Mouse (Mus musculus): ENCODE data around the gene Tspan5. TPM values are rescaled to one million over a fixed set of nuclear protein-coding genes. Genes with fewer than 3 reads are reported as not detected.
A peak's percentile ranks its signal among the peaks of the same experiment; 100 is the strongest.

The Tspan5 gene
- total and polyA plus RNA-seq, 3 experiments: 32.3 to 67.5 (median 47.3) TPM

GRCm38 (mm10) chr3:138807795-138808194, 65.8 kb downstream of the Tspan5 start:
- DNase-seq: peak; percentile 64

DNA sequence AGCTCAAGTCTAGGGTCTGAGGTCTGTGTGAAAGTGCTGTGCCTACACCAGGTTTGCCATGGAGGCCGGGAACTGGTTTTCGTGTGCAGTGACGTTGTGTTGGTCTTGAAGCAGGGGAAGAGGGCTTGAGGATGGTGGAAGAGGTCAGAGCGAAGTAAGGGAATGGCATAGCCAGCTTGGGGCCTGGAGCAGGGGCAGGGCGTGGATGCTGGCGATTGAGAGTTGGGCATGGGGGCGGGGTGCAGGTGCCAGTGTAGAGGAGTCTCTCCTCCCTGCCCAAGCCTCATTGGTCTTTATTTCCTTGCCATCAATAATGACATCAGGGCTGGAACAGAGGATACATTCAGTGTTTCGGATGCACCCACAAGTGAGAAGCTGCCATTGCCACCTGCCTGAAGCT, 67.5 kb downstream of the Tspan5 start:
- DNase-seq: no peak

DNA sequence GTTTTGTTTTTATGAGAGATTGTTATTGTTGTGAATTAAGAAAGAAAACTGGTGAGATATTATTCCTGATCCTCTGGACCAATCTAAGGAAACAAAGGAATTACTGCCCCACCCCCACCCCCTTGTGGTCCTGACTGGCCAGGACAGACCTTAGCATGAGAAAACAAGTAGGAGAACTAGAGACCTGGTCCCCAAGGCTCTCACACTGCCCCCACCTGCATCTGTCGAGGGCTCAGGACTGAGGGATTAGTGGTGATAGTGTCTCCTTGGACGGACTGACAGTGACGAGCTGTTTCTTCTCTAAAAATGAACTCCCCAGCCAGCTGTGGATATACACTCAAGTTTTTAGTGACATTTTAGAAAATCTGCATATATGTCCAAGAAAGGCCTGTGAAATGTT, 70.6 kb downstream of the Tspan5 start:
- no peak for DNase-seq

DNA sequence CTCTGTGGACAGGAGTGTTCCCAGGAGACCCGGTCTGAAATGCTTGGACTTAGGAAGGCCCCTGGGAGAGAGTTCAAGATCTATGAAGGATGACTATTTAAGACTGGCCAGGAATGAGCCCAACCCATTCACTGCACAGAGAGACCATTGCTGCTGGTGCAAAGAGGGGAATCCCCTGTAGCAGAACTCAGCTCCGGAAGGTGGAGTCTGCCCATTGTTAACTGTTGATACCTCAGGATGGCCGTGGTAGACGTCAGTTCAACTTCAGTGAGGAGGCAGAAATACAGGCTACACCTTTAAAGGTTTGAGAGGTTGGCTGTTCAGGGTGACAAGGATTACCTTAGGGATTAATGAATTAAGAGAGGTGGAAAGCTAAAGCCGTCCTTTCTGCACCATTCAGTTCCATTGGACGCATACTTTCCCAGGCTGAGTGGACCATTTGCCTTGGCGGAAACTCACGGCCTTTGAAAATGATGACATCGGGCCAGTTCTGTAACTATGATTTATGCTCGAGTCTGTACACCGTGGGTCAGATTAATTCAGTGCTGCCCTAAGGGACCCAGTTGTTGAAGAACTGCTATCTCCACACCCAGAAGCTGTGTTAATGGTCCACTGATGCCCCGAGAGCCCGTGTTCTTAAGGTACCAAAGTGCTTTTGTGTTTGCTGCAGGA, 71.3 kb downstream of the Tspan5 start:
- peak; percentile 68 for DNase-seq

DNA sequence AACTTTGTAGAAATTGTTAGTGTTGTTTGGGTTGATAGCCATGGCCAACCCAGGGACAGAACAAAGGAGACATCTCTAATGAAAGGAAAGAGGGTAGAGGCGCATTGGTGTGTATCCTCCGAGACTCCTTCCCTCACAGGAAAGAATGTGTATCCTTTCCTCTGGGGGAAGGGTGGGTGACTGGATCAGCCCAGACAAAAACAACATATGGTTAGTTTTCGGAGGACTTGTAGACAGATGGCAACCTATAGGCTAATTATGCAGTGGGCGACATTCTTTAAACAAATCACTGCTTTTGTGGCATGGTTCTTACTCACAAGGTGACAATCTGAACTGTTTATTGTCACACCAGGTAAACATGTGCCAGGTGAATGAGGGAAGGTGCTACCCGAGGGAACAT, 72.5 kb downstream of the Tspan5 start:
- DNase-seq: no peak

GRCm38 (mm10) chr3:138815127-138815837, 73.3 kb downstream of the Tspan5 start:
- DNase-seq: no peak

GRCm38 (mm10) chr3:138816888-138817656, 75.1 kb downstream of the Tspan5 start:
- peak; percentile 64 for DNase-seq

DNA sequence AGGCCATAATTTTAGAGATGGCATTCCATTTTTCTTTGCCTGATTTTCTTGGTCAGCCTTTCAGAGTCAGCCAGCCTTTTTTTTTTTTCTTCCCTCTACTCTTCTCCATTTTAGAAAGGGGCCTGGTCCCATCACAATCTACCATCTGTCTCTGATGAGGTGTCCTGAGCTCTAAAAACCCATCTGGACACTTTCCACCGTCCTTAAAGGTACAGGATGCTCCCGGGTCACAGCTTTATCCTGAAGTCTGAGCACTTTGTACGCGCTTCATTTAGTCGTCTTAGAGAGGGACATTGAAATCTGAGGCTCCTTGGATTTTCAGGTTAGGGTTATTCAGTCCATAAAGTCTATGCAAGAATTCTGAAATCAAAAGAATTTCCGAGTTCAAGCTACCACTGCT, 77.9 kb downstream of the Tspan5 start:
- no peak for DNase-seq

GRCm38 (mm10) chr3:138820296-138820695, 78.3 kb downstream of the Tspan5 start:
- DNase-seq: no peak

DNA sequence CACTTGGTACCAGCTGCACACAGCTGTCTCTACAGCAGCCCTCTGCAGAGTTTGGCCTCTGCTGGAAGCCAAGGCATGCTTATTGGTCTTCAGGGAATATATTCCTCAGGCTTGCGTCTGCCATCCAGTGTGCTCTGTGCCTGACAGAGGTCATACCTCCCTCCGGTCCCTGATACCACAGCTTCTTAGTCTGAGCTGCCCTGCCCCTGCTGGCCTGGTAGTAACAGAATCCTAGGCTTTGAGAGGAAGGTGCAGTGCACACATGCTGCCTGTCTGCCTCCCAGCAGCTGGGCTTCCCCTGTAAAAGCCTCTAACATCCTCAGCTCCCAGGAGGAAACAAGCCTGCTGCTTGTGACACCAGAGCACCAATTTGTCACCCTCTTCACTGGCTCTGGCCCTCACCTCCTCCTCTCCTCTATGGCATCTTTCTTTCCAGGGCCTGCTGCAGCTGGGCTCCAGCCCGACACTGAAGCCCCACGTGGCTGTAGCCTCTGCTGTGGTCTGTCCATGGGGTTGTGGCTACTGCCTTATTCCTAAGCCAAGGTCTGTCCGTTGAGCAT, 80.0 kb downstream of the Tspan5 start:
- DNase-seq: no peak

DNA sequence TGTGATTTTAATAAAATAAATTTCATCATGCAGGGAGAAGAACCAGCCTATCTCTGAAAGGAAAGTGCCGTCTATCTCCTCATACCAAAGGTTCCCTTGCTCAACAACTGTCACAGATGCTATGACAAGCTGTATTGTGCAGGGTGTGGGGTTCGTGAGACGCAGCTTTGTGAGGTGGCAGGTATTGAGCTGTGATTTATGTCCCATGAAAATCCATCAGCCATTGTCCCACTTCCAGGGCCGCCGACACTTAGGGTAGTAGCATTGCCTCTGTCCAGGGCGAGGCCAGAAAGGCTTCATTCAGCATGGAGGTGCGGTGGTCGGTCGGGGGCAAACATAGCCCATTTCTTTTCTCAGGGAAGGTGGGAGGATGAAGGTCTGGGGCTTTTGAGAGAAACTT, 81.9 kb downstream of the Tspan5 start:
- no peak for DNase-seq

DNA sequence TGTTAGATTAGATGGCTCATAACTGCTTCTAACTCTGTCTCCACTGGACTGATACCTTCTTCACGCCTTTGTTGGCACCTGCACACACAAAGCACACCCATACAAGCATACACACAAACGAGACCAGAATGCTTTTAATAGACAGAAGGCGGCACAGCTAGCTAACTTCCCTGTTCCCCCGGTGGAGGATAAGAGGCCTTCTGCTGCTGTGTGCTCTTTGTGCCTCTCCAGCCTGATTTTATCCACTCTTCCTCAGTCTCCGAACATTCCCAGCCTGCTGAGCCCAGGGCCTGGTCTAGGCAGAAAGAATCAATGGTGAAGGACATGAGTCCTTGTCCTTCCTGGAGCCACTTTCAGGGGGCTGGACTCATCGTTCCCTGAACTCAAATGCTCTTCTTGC, 83.3 kb downstream of the Tspan5 start:
- no peak for DNase-seq

GRCm38 (mm10) chr3:138826243-138826800, 84.3 kb downstream of the Tspan5 start:
- DNase-seq: no peak

DNA sequence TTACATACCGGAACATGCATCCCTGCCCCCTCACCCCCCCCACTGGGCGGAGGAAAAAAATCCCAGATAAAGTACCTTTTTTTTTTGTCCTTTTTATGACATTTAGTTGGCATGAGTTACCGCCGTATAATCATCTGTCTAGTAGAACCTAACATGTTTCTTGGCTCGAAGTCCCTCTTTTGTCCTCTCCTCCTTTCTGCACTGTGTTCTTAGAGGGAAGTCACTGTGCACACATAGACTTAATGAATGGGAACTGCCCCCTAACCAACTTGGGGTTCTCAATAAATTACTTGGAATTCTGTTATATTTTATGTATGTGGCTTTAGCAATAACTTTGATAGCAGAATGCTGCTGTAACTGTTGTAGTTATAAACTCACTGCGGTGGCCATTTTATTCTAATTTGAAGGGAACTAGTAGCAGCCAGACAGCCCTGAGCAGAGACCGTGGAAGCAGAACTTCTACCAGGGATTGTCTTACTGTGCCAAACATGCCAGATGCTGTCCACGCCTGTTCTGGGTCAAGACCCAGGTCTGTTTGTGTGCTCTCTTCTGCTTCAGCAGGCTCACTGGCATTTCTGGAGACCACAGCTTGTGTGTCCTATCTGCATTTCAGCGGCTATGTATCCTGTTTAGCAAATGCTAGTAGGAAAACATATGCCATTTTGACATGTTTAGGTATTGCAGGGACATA, 91.0 kb downstream of the Tspan5 start:
- no peak for DNase-seq

DNA sequence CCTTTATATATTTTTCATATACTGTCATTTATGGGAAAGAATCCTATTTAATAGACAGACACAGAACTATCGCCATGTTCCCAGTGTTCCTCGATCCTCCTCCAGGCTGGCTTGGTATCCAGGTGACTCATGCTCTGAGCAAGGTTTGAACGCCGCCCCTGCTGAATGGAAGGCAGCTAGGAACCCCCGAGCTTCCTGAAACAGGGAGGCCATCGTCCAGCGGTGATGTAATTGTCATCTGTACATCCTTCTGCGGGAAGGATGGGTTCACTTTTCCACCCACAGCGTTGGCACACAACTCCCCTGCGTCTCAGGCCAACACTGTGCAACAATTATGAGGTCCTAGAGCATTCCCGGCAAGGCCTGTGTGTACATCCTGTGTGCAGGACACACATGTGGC, 92.2 kb downstream of the Tspan5 start:
- no peak for DNase-seq

DNA sequence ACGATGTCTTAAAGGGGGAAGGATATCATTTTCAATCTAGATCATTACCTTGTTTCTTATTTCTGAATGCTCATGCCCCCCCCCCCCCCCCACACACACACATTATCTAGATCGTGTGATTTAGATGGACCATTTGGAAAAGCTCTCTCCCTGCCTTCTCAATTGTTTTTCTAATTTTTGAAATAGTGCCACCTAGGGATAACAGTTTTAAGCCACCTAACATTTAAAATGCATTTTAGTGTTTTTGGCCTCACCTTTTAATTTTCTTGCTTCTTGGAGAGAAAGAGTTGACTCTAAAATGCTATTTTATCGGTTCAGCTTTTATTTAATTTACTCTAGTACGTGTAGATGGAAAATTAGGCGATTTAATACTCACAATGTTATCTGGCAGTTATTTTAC, 94.9 kb downstream of the Tspan5 start:
- no peak for DNase-seq

- no peak for DNase-seq
These were observed 95.7 kb downstream of the Tspan5 start for GRCm38 (mm10) chr3:138837651-138838050.

DNA sequence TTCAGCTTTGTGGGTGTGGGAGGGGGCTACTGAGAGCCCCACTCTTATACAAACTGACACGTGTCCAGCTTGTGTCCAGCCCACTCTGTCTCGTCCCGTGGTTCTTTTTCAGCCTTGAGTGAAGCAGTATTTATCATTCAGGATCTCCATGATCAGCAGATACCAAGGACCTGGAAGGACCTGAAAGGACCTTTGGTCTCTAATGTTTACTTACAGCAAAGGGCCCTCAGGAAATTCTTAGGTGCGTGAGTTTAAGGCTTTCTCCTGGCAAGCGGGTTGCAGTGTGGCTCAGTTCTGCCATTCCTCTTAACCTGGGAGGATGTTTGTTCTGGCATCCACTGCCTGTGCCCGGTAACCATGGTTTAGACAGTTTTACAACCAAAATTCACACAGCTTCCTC, 97.7 kb downstream of the Tspan5 start:
- DNase-seq: no peak

- no peak for DNase-seq
These were observed 99.3 kb downstream of the Tspan5 start for GRCm38 (mm10) chr3:138841288-138841687.

DNA sequence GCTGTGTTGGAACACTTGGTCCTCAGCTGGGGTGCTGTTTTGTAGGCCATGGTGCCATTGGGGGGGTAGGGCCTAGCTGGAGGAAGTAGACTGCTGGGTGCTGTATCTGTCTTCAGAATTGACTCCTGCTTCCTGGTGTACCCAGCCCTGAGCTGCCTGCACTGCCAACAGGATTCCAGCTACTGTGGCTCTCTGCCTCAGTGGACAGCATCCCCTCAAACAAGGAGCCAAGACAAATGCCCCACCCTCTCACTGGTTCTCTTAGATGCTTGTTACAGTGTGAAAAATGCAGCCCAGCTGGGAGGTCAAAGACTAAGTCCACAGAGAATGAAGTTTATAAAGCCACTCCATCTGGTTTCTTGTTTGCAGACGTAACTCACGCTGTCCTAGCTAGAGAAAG, 101.2 kb downstream of the Tspan5 start:
- DNase-seq: no peak

GRCm38 (mm10) chr3:138843641-138844040, 101.6 kb downstream of the Tspan5 start:
- no peak for DNase-seq

GRCm38 (mm10) chr3:138845820-138846219, 103.8 kb downstream of the Tspan5 start:
- no peak for DNase-seq

All from adrenal gland, adult 2 months (tissue).